ENCODE assay signal across 8 mouse cellular contexts in genomic region chr6:48626464-48626863, GRCm38 (mm10). TPM values are rescaled to one million over a fixed set of nuclear protein-coding genes. Genes with fewer than 3 reads are reported as not detected.
DNase-seq lines count a peak whose midpoint lies in the region; ATAC-seq and TF ChIP-seq lines count a peak whose summit lies in the region.

Gene AI854703 (plus strand): TSS chr6:48626764.

- H3K27ac ChIP-seq in heart, embryonic 12.5 days (ENCODE audit: poor library complexity, severe bottlenecking) = no peak within 1 kb of the TSS
- no peak within 1 kb of the TSS for H3K27ac ChIP-seq in ES-Bruce4 (ENCODE audit: insufficient read depth, low read length)
- H3K27ac ChIP-seq in forebrain, embryonic 16.5 days (ENCODE audit: low read length) = no peak within 1 kb of the TSS
- H3K27ac ChIP-seq in limb, embryonic 15.5 days = no peak within 1 kb of the TSS

- H3K9me3 ChIP-seq in heart, embryonic 12.5 days (replicated peaks) = no peaks in the 10 kb centered on the region
- no peaks in the 10 kb centered on the region for H3K9me3 ChIP-seq in ES-Bruce4 (replicated peaks; ENCODE audit: control insufficient read depth, insufficient read depth, low read length, poor library complexity, severe bottlenecking)
- no peaks in the 10 kb centered on the region for H3K9me3 ChIP-seq in forebrain, embryonic 16.5 days (ENCODE audit: control insufficient read depth, low read length)
- no peaks in the 10 kb centered on the region for H3K9me3 ChIP-seq in limb, embryonic 15.5 days

- intact Hi-C loops in heart, postnatal 25 days (cut with DNase I) = no loop called here

- TF ChIP-seq POLR2A in ES-Bruce4 (IDR thresholded peaks at IDR 0.05; ENCODE audit: insufficient read depth, low read length) = no peak

- peaks cover 28% of the 10 kb centered on the region for H3K27me3 ChIP-seq in heart, embryonic 12.5 days (replicated peaks)
- H3K27me3 ChIP-seq in ES-Bruce4 (ENCODE audit: control insufficient read depth, insufficient read depth, low read length, poor library complexity, severe bottlenecking) = no peaks in the 10 kb centered on the region; the same call in none of the 2 replicates
- peaks cover 9% of the 10 kb centered on the region for H3K27me3 ChIP-seq in forebrain, embryonic 16.5 days (replicated peaks; ENCODE audit: control insufficient read depth, insufficient read depth, low read length)
- H3K27me3 ChIP-seq in limb, embryonic 15.5 days = peaks cover 47% of the 10 kb centered on the region

- H3K4me1 ChIP-seq in heart, embryonic 12.5 days (replicated peaks) = peaks cover 23% of the 10 kb centered on the region
- no peaks in the 10 kb centered on the region for H3K4me1 ChIP-seq in ES-Bruce4 (ENCODE audit: control insufficient read depth, insufficient read depth, low read length)
- peaks cover 22% of the 10 kb centered on the region for H3K4me1 ChIP-seq in forebrain, embryonic 16.5 days (replicated peaks; ENCODE audit: control insufficient read depth, insufficient read depth, low read length)
- H3K4me1 ChIP-seq in limb, embryonic 15.5 days = peaks cover 22% of the 10 kb centered on the region

- TF ChIP-seq CTCF in ES-Bruce4 (IDR thresholded peaks at IDR 0.05; ENCODE audit: low read depth, low read length) = no peak

- peak within 1 kb of the TSS; percentile 57 for H3K4me3 ChIP-seq in heart, embryonic 12.5 days
- peak within 1 kb of the TSS; percentile 44 for H3K4me3 ChIP-seq in ES-Bruce4 (ENCODE audit: low read depth, low read length)
- H3K4me3 ChIP-seq in forebrain, embryonic 16.5 days (replicated peaks; ENCODE audit: low read length) = peak within 1 kb of the TSS; percentile 57
- H3K4me3 ChIP-seq in limb, embryonic 15.5 days = peak within 1 kb of the TSS; percentile 48

- peak within 1 kb of the TSS; percentile 72 for H3K9ac ChIP-seq in heart, embryonic 12.5 days
- peak within 1 kb of the TSS; percentile 32 for H3K9ac ChIP-seq in ES-Bruce4 (ENCODE audit: low read depth, poor library complexity, severe bottlenecking)
- peak within 1 kb of the TSS; percentile 61 for H3K9ac ChIP-seq in forebrain, embryonic 16.5 days (replicated peaks; ENCODE audit: low read depth, low read length)
- peak within 1 kb of the TSS; percentile 18 for H3K9ac ChIP-seq in limb, embryonic 15.5 days

- H3K36me3 ChIP-seq in heart, embryonic 12.5 days = peaks cover 3% of the 10 kb centered on the region
- H3K36me3 ChIP-seq in ES-Bruce4 (ENCODE audit: control insufficient read depth, insufficient read depth, low read length, poor library complexity, severe bottlenecking) = no peaks in the 10 kb centered on the region
- no peaks in the 10 kb centered on the region for H3K36me3 ChIP-seq in forebrain, embryonic 16.5 days (ENCODE audit: control insufficient read depth, insufficient read depth)
- no peaks in the 10 kb centered on the region for H3K36me3 ChIP-seq in limb, embryonic 15.5 days

- H3K4me2 ChIP-seq in heart, embryonic 12.5 days = peak within 1 kb of the TSS; percentile 91
- H3K4me2 ChIP-seq in forebrain, embryonic 16.5 days (ENCODE audit: low read length) = peak within 1 kb of the TSS; percentile 83
- H3K4me2 ChIP-seq in limb, embryonic 15.5 days = peak within 1 kb of the TSS; percentile 85

- 31% methylated on average over 8 of the region's 8 CpGs for WGBS in heart, embryonic 12.5 days
- WGBS in forebrain, embryonic 16.5 days = 15% methylated on average over 8 of the region's 8 CpGs
- WGBS in limb, embryonic 15.5 days = 28% methylated on average over 8 of the region's 8 CpGs

- TF ChIP-seq EP300 in ES-Bruce4 (IDR thresholded peaks at IDR 0.05; ENCODE audit: insufficient read depth, low read depth, low read length) = no peak

- no peak for ATAC-seq in heart, embryonic 12.5 days (ENCODE audit: insufficient number of reproducible peaks, low FRiP score)
- no peak for ATAC-seq in forebrain, embryonic 16.5 days
- no peak for ATAC-seq in limb, embryonic 15.5 days (ENCODE audit: insufficient number of reproducible peaks, low FRiP score, low TSS enrichment, low read depth)
- no peak for ATAC-seq in granulocyte monocyte progenitor cell, adult 5-6 weeks (replicated peaks; ENCODE audit: poor library complexity, severe bottlenecking)

- no peak for DNase-seq in heart, postnatal 25 days (ENCODE audit: low spot score)
- no peak for DNase-seq in urinary bladder, adult 2 months (ENCODE audit: low spot score)
- no peak for DNase-seq in frontal cortex, postnatal 14 days (ENCODE audit: low spot score in 2 of 2)

RNA-seq across cellular contexts. Expression of gene AI854703, which starts in this region (rescaled TPM):
- 1.3 TPM in 2 replicates for polyA plus RNA-seq in heart, embryonic 12.5 days (2016; fragmentation: Nextera tagmentation; extraction: Ambion mirVana)
- under 1 TPM; 0.14 to 0.23 TPM for total RNA-seq in heart, postnatal 25 days (2021)
- 0.29 and 0.36 TPM in 2 replicates for polyA plus RNA-seq in ES-Bruce4 (2011; ENCODE audit: insufficient read depth, insufficient read length, low read depth, missing spikeins)
- polyA plus RNA-seq in forebrain, embryonic 16.5 days (2015; fragmentation: Nextera tagmentation; extraction: Ambion mirVana) = 11.7 and 17.5 TPM in 2 replicates
- polyA plus RNA-seq in limb, embryonic 15.5 days (2015; fragmentation: Nextera tagmentation; extraction: Ambion mirVana) = 0.99 and 1.2 TPM in 2 replicates
- polyA plus RNA-seq in urinary bladder, adult 2 months (2012; rRNA removed) = 5.7 and 6.2 TPM in 2 replicates
- total RNA-seq in granulocyte monocyte progenitor cell, adult 5-6 weeks (2014; fragmentation: Nextera tagmentation) = 1.3 TPM in 1 of 2 replicates, not detected in the other
- 0.05 and 0.13 TPM in 2 replicates for total RNA-seq in granulocyte monocyte progenitor cell, adult 5-6 weeks (2017)

Comparison
In these comparisons a context has a peak if more than half of its experiments do, and no peak if none do; other contexts are left out.
1. H3K9ac ChIP-seq: peak in every context shown above with its lines; median percentile 72 in heart, embryonic 12.5 days; 61 in forebrain, embryonic 16.5 days; 32 in ES-Bruce4; 18 in limb, embryonic 15.5 days.